Mouse (Mus musculus): Measurements from ENCODE around the gene Arl6.

GRCm38 (mm10) chr16:59610750-59611149, 28.4 kb downstream of the Arl6 start:
- TF ChIP-seq CTCF (conservative IDR thresholded peaks at IDR 0.05; ENCODE audit: insufficient read depth, insufficient read length, low read depth, low read length) (no peak), POLR2A (IDR thresholded peaks at IDR 0.05; ENCODE audit: low read depth, low read length) (no peak)
